Mouse (Mus musculus) ovary, postnatal 14 days (tissue): ENCODE measurements around the gene Arhgap27.
A peak's percentile ranks its signal among the peaks of the same experiment; 100 is the strongest.
"Not testable (repeated sequence)": the region's sequence is repeated elsewhere in the genome, so short reads cannot be mapped to it uniquely, and the experiment has no call there.

Source experiments
- DNase-seq: peaks from one replicate; pipeline ENCODE4 v3.0.0; 2022; ENCODE audit warnings: low spot score

The Arhgap27 gene

GRCm38 (mm10) chr11:103363214-103364148 lies at the start of gene Arhgap27:
Arhgap27 (minus strand) TSS chr11:103363692.
- peak; percentile 43 for DNase-seq

- peak; percentile 11 for DNase-seq
Measured at GRCm38 (mm10) chr11:103412950-103413423, 49.5 kb upstream of the Arhgap27 start.

GRCm38 (mm10) chr11:103411981-103412949 lies 48.8 kb upstream of the Arhgap27 start, which contains the start of gene Plekhm1:
Plekhm1 (minus strand) TSS chr11:103412687.
- peak; percentile 87 for DNase-seq

GRCm38 (mm10) chr11:103411301-103411700 lies 47.8 kb upstream of the Arhgap27 start:
- DNase-seq = no peak

- no peak for DNase-seq
Measured at GRCm38 (mm10) chr11:103408880-103409279, 45.4 kb upstream of the Arhgap27 start.

GRCm38 (mm10) chr11:103407136-103407535 lies 43.6 kb upstream of the Arhgap27 start:
- DNase-seq = not testable (repeated sequence)

- DNase-seq = no peak
Measured at GRCm38 (mm10) chr11:103406551-103406950, 43.1 kb upstream of the Arhgap27 start.

GRCm38 (mm10) chr11:103405814-103406213 lies 42.3 kb upstream of the Arhgap27 start:
- DNase-seq = no peak

- DNase-seq = no peak
Measured at GRCm38 (mm10) chr11:103404618-103405017, 41.1 kb upstream of the Arhgap27 start.

GRCm38 (mm10) chr11:103403776-103404175 lies 40.3 kb upstream of the Arhgap27 start:
- DNase-seq = no peak

- no peak for DNase-seq
Measured at GRCm38 (mm10) chr11:103402738-103403137, 39.2 kb upstream of the Arhgap27 start.

- DNase-seq = no peak
Measured at GRCm38 (mm10) chr11:103402198-103402597, 38.7 kb upstream of the Arhgap27 start.

- no peak for DNase-seq
Measured at GRCm38 (mm10) chr11:103399986-103400385, 36.5 kb upstream of the Arhgap27 start.

- DNase-seq = no peak
Measured at GRCm38 (mm10) chr11:103399050-103399449, 35.6 kb upstream of the Arhgap27 start.

- DNase-seq = no peak
Measured at GRCm38 (mm10) chr11:103396682-103397081, 33.2 kb upstream of the Arhgap27 start.

GRCm38 (mm10) chr11:103396236-103396635 lies 32.7 kb upstream of the Arhgap27 start:
- DNase-seq = no peak

- DNase-seq = no peak
Measured at GRCm38 (mm10) chr11:103394604-103395003, 31.1 kb upstream of the Arhgap27 start.

- no peak for DNase-seq
Measured at GRCm38 (mm10) chr11:103394025-103394424, 30.5 kb upstream of the Arhgap27 start.

GRCm38 (mm10) chr11:103387870-103388526 lies 24.5 kb upstream of the Arhgap27 start:
- no peak for DNase-seq

- DNase-seq = no peak
Measured at GRCm38 (mm10) chr11:103386827-103387226, 23.3 kb upstream of the Arhgap27 start.

GRCm38 (mm10) chr11:103381956-103382613 lies 18.6 kb upstream of the Arhgap27 start:
- DNase-seq = no peak
